Mouse (Mus musculus) hindbrain, embryonic 16.5 days (tissue): ENCODE measurements around the gene Glp2r. TPM values are rescaled to one million over a fixed set of nuclear protein-coding genes. Genes with fewer than 3 reads are reported as not detected.

ENCODE experiments used
- ATAC-seq: fragments of 200-750 bp; cut with Nextera tagmentation; 2 replicates; pipeline ENCODE4 v1.8.0; 2017; ENCODE audit warnings: moderate TSS enrichment, moderate library complexity
- H3K27ac ChIP-seq: fragments of 300-500 bp; sonication (generic); 2 replicates; pipeline ENCODE4 v1.5.1; 2014; ENCODE audit warnings: low read depth, mild to moderate bottlenecking, control low read depth, low read length, moderate library complexity
- H3K27me3 ChIP-seq: fragments of 300-500 bp; sonication (generic); replicated peaks from 2 replicates; pipeline ENCODE4 v1.6.1; 2014; ENCODE audit warnings: low read length; ENCODE audit not compliant: control insufficient read depth, insufficient read depth
- H3K36me3 ChIP-seq: fragments of 300-500 bp; sonication (generic); 2 replicates; pipeline ENCODE4 v1.6.1; 2014; ENCODE audit warnings: mild to moderate bottlenecking, low read length, moderate library complexity, mixed read lengths; ENCODE audit not compliant: control insufficient read depth, insufficient read depth
- H3K4me1 ChIP-seq: fragments of 300-500 bp; sonication (generic); 2 replicates; pipeline ENCODE4 v1.6.1; 2014; ENCODE audit warnings: low read depth, low read length; ENCODE audit not compliant: control insufficient read depth, insufficient read depth
- H3K4me2 ChIP-seq: fragments of 300-500 bp; sonication (generic); 2 replicates; pipeline ENCODE4 v1.6.1; 2014; ENCODE audit warnings: mild to moderate bottlenecking, low read length, control low read depth, moderate library complexity
- H3K4me3 ChIP-seq: fragments of 300-500 bp; sonication (generic); 2 replicates; pipeline ENCODE4 v1.5.1; 2014; ENCODE audit warnings: mild to moderate bottlenecking, low read length, control low read depth, moderate library complexity
- H3K9ac ChIP-seq: fragments of 300-500 bp; sonication (generic); 2 replicates; pipeline ENCODE4 v1.6.1; 2014; ENCODE audit warnings: low read depth, mild to moderate bottlenecking, control low read depth, low read length, moderate library complexity
- H3K9me3 ChIP-seq: fragments of 300-500 bp; sonication (generic); 2 replicates; pipeline ENCODE4 v1.6.1; 2014; ENCODE audit warnings: mild to moderate bottlenecking, low read length, moderate library complexity; ENCODE audit not compliant: control insufficient read depth
- WGBS: fragments of 180-500 bp; shearing (Covaris S2); extraction: QIAGEN DNeasy Blood & Tissue Kit; methylation state at CpG from one replicate; pipeline ENCODE4 v1.1.7; 2014; 5-methylcytosine and 5-hydroxymethylcytosine counted together
- polyA plus RNA-seq: library from polyadenylated mRNA; unstranded; fragments of >200 nt; fragmentation: Nextera tagmentation; extraction: Ambion mirVana; gene quantifications from 2 replicates; pipeline ENCODE4 v1.2.1, GENCODE M21; 2015

The Glp2r gene
- polyA plus RNA-seq, 1 experiment from 2014 or later, result 0.05 TPM

GRCm38 (mm10) chr11:67738345-67738744 lies 32.6 kb downstream of the Glp2r start:
- Histone ChIP-seq H3K27me3 (no peaks in the 10 kb centered on the region), H3K4me3 (no peak overlapping the region), H3K4me1 (no peaks in the 10 kb centered on the region), H3K36me3 (no peaks in the 10 kb centered on the region), H3K4me2 (no peak overlapping the region), H3K27ac (no peak overlapping the region), H3K9me3 (no peaks in the 10 kb centered on the region), H3K9ac (no peak overlapping the region)
- no peak for ATAC-seq
- WGBS, result 94% methylated on average over 6 of the region's 6 CpGs

- Histone ChIP-seq H3K4me2 (no peak overlapping the region), H3K27me3 (no peaks in the 10 kb centered on the region), H3K9me3 (no peaks in the 10 kb centered on the region), H3K27ac (no peak overlapping the region), H3K4me1 (no peaks in the 10 kb centered on the region), H3K36me3 (no peaks in the 10 kb centered on the region), H3K4me3 (no peak overlapping the region), H3K9ac (no peak overlapping the region)
- no peak for ATAC-seq
- WGBS, result 80% methylated on average over 3 of the region's 3 CpGs
Measured at GRCm38 (mm10) chr11:67734597-67734996, 36.4 kb downstream of the Glp2r start.

- Histone ChIP-seq H3K4me2 (no peak overlapping the region), H3K27ac (no peak overlapping the region), H3K4me3 (no peak overlapping the region), H3K4me1 (no peaks in the 10 kb centered on the region), H3K27me3 (no peaks in the 10 kb centered on the region), H3K9me3 (no peaks in the 10 kb centered on the region), H3K36me3 (no peaks in the 10 kb centered on the region), H3K9ac (no peak overlapping the region)
- WGBS, result 77% methylated on average over 1 of the region's 1 CpGs
- ATAC-seq, result no peak
Measured at GRCm38 (mm10) chr11:67733726-67734125, 37.2 kb downstream of the Glp2r start.

GRCm38 (mm10) chr11:67731056-67731455 lies 39.9 kb downstream of the Glp2r start:
- no peaks in the 10 kb centered on the region for H3K36me3 ChIP-seq

GRCm38 (mm10) chr11:67728726-67729125 lies 42.2 kb downstream of the Glp2r start:
- Histone ChIP-seq H3K4me3 (no peak overlapping the region), H3K4me1 (no peaks in the 10 kb centered on the region), H3K27ac (no peak overlapping the region), H3K4me2 (no peak overlapping the region), H3K9ac (no peak overlapping the region), H3K36me3 (no peaks in the 10 kb centered on the region), H3K9me3 (no peaks in the 10 kb centered on the region), H3K27me3 (no peaks in the 10 kb centered on the region)
- no peak for ATAC-seq

More at GRCm38 (mm10) chr11:67731056-67731455, 39.9 kb downstream of the Glp2r start:
- Histone ChIP-seq H3K4me1 (no peaks in the 10 kb centered on the region), H3K27me3 (no peaks in the 10 kb centered on the region), H3K27ac (no peak overlapping the region), H3K9me3 (no peaks in the 10 kb centered on the region), H3K4me3 (no peak overlapping the region), H3K9ac (no peak overlapping the region), H3K4me2 (no peak overlapping the region)
- 100% methylated on average over 2 of the region's 2 CpGs for WGBS
- ATAC-seq, result no peak

- Histone ChIP-seq H3K36me3 (no peaks in the 10 kb centered on the region), H3K27ac (no peak overlapping the region), H3K4me1 (no peaks in the 10 kb centered on the region), H3K9ac (no peak overlapping the region), H3K9me3 (no peaks in the 10 kb centered on the region), H3K4me2 (no peak overlapping the region), H3K4me3 (no peak overlapping the region), H3K27me3 (no peaks in the 10 kb centered on the region)
- ATAC-seq, result no peak
- WGBS, result 83% methylated on average over 6 of the region's 6 CpGs
Measured at GRCm38 (mm10) chr11:67727095-67727494, 43.9 kb downstream of the Glp2r start.

- Histone ChIP-seq H3K4me2 (no peak overlapping the region), H3K36me3 (no peaks in the 10 kb centered on the region), H3K27me3 (no peaks in the 10 kb centered on the region), H3K9me3 (no peaks in the 10 kb centered on the region), H3K27ac (no peak overlapping the region), H3K4me3 (no peak overlapping the region), H3K4me1 (no peaks in the 10 kb centered on the region), H3K9ac (no peak overlapping the region)
- 74% methylated on average over 8 of the region's 8 CpGs for WGBS
- no peak for ATAC-seq
Measured at GRCm38 (mm10) chr11:67723231-67724013, 47.5 kb downstream of the Glp2r start.

- H3K27me3 ChIP-seq, result no peaks in the 10 kb centered on the region
- no peak for ATAC-seq
- H3K4me2 ChIP-seq, result no peak overlapping the region
- no peak overlapping the region for H3K4me3 ChIP-seq
- H3K9ac ChIP-seq, result no peak overlapping the region
- H3K36me3 ChIP-seq, result no peaks in the 10 kb centered on the region
- H3K27ac ChIP-seq, result no peak overlapping the region
- H3K4me1 ChIP-seq, result no peaks in the 10 kb centered on the region
- 60% methylated on average over 7 of the region's 7 CpGs for WGBS
- H3K9me3 ChIP-seq, result no peaks in the 10 kb centered on the region
Measured at GRCm38 (mm10) chr11:67722399-67723156, 48.4 kb downstream of the Glp2r start.

GRCm38 (mm10) chr11:67721485-67721884 lies 49.5 kb downstream of the Glp2r start:
- Histone ChIP-seq H3K27ac (no peak overlapping the region), H3K36me3 (no peaks in the 10 kb centered on the region), H3K4me1 (no peaks in the 10 kb centered on the region), H3K27me3 (no peaks in the 10 kb centered on the region), H3K4me3 (no peak overlapping the region), H3K9me3 (no peaks in the 10 kb centered on the region), H3K4me2 (no peak overlapping the region), H3K9ac (no peak overlapping the region)
- ATAC-seq, result no peak
- 92% methylated on average over 5 of the region's 5 CpGs for WGBS
